Mouse (Mus musculus): ENCODE results near the gene Pgp.

DNA sequence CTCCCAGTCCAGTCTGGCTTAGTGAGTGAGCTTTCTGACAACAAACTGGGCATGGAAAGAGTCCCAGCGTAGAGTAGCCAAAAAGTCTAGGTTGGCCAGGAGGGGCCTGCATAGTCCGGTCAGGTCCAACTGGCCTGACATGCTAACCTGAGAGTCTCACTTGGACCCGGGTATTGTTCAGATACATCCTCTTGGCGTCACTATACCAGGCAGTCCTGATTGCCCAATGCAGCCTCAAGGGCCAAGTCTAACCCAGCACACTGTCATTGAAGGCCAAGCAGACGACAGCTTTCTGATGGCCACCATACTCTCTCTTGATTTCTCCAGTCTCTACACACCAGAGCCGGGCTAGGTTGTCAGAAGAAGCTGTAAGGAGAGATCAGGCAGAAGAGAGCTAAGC lies 5.4 kb downstream of the Pgp start:
- no peak for TF ChIP-seq EP300 (IDR thresholded peaks at IDR 0.05; ENCODE audit: insufficient read depth, low read depth, low read length)
- no peak for TF ChIP-seq POLR2A (IDR thresholded peaks at IDR 0.05; ENCODE audit: insufficient read depth, low read depth, low read length)
- TF ChIP-seq CTCF (IDR thresholded peaks at IDR 0.05): no peak

Data from heart, adult 2 months (tissue).